Mouse (Mus musculus): Measurements from ENCODE around the gene Ptbp1.

DNA sequence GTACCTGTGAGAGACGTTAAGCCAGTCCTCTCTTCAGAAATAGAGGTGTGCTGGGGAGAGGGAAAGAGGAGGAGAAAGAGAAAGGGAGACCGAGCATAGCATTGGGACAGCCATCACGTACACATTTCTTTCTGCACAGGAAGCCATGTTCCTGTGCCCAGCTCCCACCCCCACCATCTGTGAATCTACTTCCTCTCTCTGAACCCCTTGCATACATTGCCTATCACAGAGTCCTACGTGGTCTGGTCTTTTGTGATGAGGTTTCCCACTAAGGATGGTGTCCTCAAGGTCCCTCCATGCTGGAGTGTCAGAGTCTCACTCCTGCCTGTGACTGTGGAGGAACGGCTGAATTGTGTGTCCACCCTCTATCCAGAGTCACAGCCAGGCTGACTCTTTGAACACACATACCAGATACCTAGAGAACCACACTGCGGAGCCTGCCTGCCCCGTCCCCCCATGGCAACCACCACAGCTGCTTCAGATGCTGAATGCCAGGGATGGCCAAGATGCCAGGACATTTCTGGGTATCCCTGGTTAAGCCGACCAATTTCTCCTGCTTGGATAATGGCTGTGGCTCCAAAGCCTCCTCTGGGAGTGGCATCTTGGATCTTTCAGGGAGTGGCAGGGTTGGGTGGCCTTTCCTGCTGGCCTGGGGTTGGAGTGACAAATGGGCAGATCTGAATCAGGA is 4.1 kb upstream of the Ptbp1 start:
- TF ChIP-seq POLR2A (IDR thresholded peaks at IDR 0.05; ENCODE audit: insufficient read depth, low read length) (no peak), CTCF (IDR thresholded peaks at IDR 0.05; ENCODE audit: low read depth, low read length) (no peak), EP300 (IDR thresholded peaks at IDR 0.05; ENCODE audit: insufficient read depth, low read depth, low read length) (no peak)
